Mouse (Mus musculus) midbrain, embryonic 13.5 days (tissue): ENCODE data around the gene Qdpr. TPM values are rescaled to one million over a fixed set of nuclear protein-coding genes. Genes with fewer than 3 reads are reported as not detected.
"Not testable (repeated sequence)": the region's sequence is repeated elsewhere in the genome, so short reads cannot be mapped to it uniquely, and the experiment has no call there.

Experiments used
- ATAC-seq: fragments of 200-750 bp; cut with Nextera tagmentation; 2 replicates; pipeline ENCODE4 v1.8.0; 2017; ENCODE audit warnings: mild to moderate bottlenecking, moderate TSS enrichment, moderate library complexity
- H3K27ac ChIP-seq: fragments of 300-500 bp; sonication (generic); 2 replicates; pipeline ENCODE4 v1.5.1; 2015; ENCODE audit warnings: inconsistent platforms, mild to moderate bottlenecking, moderate library complexity
- H3K27me3 ChIP-seq: fragments of 300-500 bp; sonication (generic); 2 replicates; pipeline ENCODE4 v1.6.1; 2015; ENCODE audit warnings: mild to moderate bottlenecking, inconsistent platforms
- H3K36me3 ChIP-seq: fragments of 300-500 bp; sonication (generic); 2 replicates; pipeline ENCODE4 v1.6.1; 2015; ENCODE audit warnings: mild to moderate bottlenecking, inconsistent platforms
- H3K4me1 ChIP-seq: fragments of 300-500 bp; sonication (generic); replicated peaks from 2 replicates; pipeline ENCODE4 v1.6.1; 2015; ENCODE audit warnings: inconsistent platforms
- H3K4me2 ChIP-seq: fragments of 300-500 bp; sonication (generic); replicated peaks from 2 replicates; pipeline ENCODE4 v1.6.1; 2015; ENCODE audit warnings: moderate library complexity, mild to moderate bottlenecking, inconsistent platforms
- H3K4me3 ChIP-seq: fragments of 300-500 bp; sonication (generic); replicated peaks from 2 replicates; pipeline ENCODE4 v1.5.1; 2015; ENCODE audit warnings: mild to moderate bottlenecking, inconsistent platforms
- H3K9ac ChIP-seq: fragments of 300-500 bp; sonication (generic); replicated peaks from 2 replicates; pipeline ENCODE4 v1.6.1; 2015; ENCODE audit warnings: mild to moderate bottlenecking, inconsistent platforms
- H3K9me3 ChIP-seq: fragments of 300-500 bp; sonication (generic); 2 replicates; pipeline ENCODE4 v1.6.1; 2016; ENCODE audit warnings: mild to moderate bottlenecking, inconsistent platforms
- WGBS: fragments of 180-500 bp; shearing (Covaris S2); methylation state at CpG from one replicate; pipeline ENCODE4 v1.1.7; 2015; 5-methylcytosine and 5-hydroxymethylcytosine counted together
- polyA plus RNA-seq: library from polyadenylated mRNA; unstranded; fragments of >200 nt; fragmentation: Nextera tagmentation; extraction: Ambion mirVana; gene quantifications from 2 replicates; pipeline ENCODE4 v1.2.1, GENCODE M21; 2015

Gene Qdpr
- polyA plus RNA-seq, 1 experiment from 2014 or later = 116 TPM

- H3K4me2 ChIP-seq = peak overlapping the region; percentile 94
- no peak overlapping the region for H3K27ac ChIP-seq
- peaks cover 22% of the 10 kb centered on the region for H3K4me1 ChIP-seq
- 0 out of 2 replicates have a peak, but pooled peaks cover 3% of the 10 kb centered on the region for H3K36me3 ChIP-seq
- H3K9ac ChIP-seq = peak overlapping the region; percentile 79; the same call in 1 of the 2 replicates
- no peak for ATAC-seq
- H3K27me3 ChIP-seq = no peaks in the 10 kb centered on the region
- 31% methylated on average over 5 of the region's 5 CpGs for WGBS
- H3K4me3 ChIP-seq = peak overlapping the region; percentile 74; the same call in 1 of the 2 replicates
- H3K9me3 ChIP-seq = no peaks in the 10 kb centered on the region
Measured at GRCm38 (mm10) chr5:45448676-45449075, 1.4 kb downstream of the Qdpr start.

GRCm38 (mm10) chr5:45444130-45444832, 5.8 kb downstream of the Qdpr start:
- Histone ChIP-seq H3K9ac (no peak overlapping the region), H3K27me3 (no peaks in the 10 kb centered on the region), H3K9me3 (no peaks in the 10 kb centered on the region), H3K4me1 (peaks cover 13% of the 10 kb centered on the region), H3K27ac (no peak overlapping the region), H3K4me3 (no peak overlapping the region), H3K4me2 (no peak overlapping the region), H3K36me3 (peaks cover 7% of the 10 kb centered on the region; the same call in 1 of the 2 replicates)
- WGBS = 90% methylated on average over 8 of the region's 8 CpGs
- no peak for ATAC-seq

DNA sequence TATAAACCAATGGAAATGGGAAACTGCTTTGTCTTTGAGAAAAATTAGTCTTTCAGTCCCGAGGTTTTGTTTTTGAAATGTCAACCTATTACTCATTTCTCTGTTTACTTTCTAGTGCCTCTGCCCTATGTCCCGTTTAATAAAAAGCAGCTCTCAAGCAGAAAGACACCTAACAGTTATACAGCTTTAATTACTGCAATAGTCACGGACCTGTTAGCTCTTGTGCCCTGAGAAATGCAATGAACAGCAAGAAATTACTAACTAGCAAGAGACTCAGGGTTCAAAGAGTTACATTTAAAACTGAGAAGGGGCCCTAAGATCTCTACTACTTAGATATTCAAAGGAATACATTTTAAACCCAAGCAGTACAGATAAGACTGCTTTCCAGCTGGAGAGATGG, 8.3 kb downstream of the Qdpr start:
- Histone ChIP-seq H3K4me1 (0 out of 2 replicates have a peak, but pooled peaks cover 5% of the 10 kb centered on the region), H3K9me3 (no peaks in the 10 kb centered on the region), H3K27me3 (no peaks in the 10 kb centered on the region), H3K9ac (no peak overlapping the region), H3K27ac (no peak overlapping the region), H3K4me3 (no peak overlapping the region), H3K4me2 (no peak overlapping the region), H3K36me3 (peaks cover 20% of the 10 kb centered on the region)
- no peak for ATAC-seq
- WGBS = 87% methylated on average over 3 of the region's 3 CpGs

- Histone ChIP-seq H3K4me1 (0 out of 2 replicates have a peak, but pooled peaks cover 5% of the 10 kb centered on the region), H3K4me3 (no peak overlapping the region), H3K9me3 (no peaks in the 10 kb centered on the region), H3K36me3 (peaks cover 21% of the 10 kb centered on the region), H3K27me3 (no peaks in the 10 kb centered on the region), H3K27ac (no peak overlapping the region), H3K4me2 (no peak overlapping the region), H3K9ac (no peak overlapping the region)
- WGBS = 88% methylated on average over 3 of the region's 3 CpGs
- ATAC-seq = no peak
Measured at GRCm38 (mm10) chr5:45441124-45441523, 8.9 kb downstream of the Qdpr start.

- no peak overlapping the region for H3K27ac ChIP-seq
- no peak for ATAC-seq
- H3K4me3 ChIP-seq = no peak overlapping the region
- no peak overlapping the region for H3K9ac ChIP-seq
- 0 out of 2 replicates have a peak, but pooled peaks cover 5% of the 10 kb centered on the region for H3K4me1 ChIP-seq
- H3K4me2 ChIP-seq = no peak overlapping the region
- no peaks in the 10 kb centered on the region for H3K9me3 ChIP-seq
- 86% methylated on average over 8 of the region's 8 CpGs for WGBS
- H3K27me3 ChIP-seq = no peaks in the 10 kb centered on the region
- H3K36me3 ChIP-seq = peaks cover 31% of the 10 kb centered on the region
Measured at GRCm38 (mm10) chr5:45438301-45438700, 11.7 kb downstream of the Qdpr start.

DNA sequence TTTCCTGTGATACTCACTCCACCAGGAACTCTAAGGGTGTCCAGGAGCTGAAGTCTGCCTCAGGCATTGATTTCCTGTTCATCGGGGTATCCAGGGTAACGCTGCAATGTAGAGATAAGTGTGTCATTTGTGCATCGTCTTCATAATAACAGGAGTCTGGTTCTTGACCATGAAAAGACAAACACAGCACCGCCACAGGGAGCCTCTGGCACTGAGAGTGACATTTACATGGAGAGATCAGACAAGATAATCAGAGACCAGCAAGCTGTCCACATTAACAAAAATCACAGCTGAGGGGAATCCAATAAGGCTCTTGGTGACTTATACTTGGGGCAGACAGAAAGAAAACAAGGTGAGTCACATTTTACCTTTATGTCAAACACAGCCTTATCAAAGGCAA, 12.2 kb downstream of the Qdpr start:
- 0 out of 2 replicates have a peak, but pooled peaks cover 5% of the 10 kb centered on the region for H3K4me1 ChIP-seq
- H3K4me2 ChIP-seq = no peak overlapping the region
- no peak overlapping the region for H3K4me3 ChIP-seq
- no peaks in the 10 kb centered on the region for H3K9me3 ChIP-seq
- H3K9ac ChIP-seq = no peak overlapping the region
- no peaks in the 10 kb centered on the region for H3K27me3 ChIP-seq
- ATAC-seq = peak; percentile 43; the same call in 1 of the 2 replicates
- 75% methylated on average over 4 of the region's 4 CpGs for WGBS
- peaks cover 28% of the 10 kb centered on the region for H3K36me3 ChIP-seq
- H3K27ac ChIP-seq = no peak overlapping the region

DNA sequence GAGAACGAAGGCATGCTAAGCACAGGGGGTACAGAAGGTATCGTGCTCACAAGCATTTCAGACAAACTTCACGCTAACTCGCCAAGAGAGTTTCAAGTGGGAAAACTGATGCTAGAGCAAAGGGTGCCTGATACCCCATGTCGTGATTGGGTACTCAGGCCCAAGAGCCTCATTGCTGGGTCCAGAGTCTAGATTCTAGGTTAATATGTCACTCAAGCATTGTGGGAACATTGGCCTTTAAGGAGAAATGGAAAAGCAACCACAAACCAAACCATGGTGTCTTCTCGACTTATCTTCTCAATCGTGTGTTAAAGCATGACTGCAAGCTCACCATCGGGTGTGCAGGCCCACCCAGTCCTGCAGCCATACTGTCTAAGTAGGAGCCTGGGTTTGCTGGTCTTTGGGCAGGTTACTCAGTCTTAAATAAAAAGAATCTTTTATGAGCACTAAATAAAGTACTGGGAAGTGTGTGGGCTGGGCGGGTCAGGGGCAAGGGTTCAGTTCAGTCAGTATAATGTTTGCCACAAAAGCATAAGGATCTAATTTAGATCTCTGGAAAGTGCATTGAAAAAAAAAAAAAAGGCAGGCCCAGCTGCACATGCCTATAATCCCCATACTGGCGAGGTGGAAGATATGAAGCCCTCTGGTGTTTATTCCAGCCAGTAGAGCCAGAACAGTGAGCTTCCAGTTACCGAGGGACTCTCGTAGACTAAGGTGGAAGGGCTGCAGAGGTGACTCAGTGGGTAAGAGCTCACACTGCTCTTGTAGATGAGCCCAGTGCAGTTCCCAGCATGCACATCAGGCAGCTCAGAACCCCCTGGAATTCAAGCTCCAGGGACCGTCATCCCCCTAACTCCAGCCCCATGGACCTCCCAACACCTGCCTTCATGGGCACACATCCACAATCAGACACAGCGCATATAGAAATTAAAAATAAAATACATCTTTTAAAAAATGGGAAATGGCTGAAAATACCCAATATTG, 13.8 kb downstream of the Qdpr start:
- WGBS = 93% methylated on average over 14 of the region's 14 CpGs
- Histone ChIP-seq H3K4me2 (no peak overlapping the region), H3K9me3 (no peaks in the 10 kb centered on the region), H3K4me1 (0 out of 2 replicates have a peak, but pooled peaks cover 5% of the 10 kb centered on the region), H3K4me3 (no peak overlapping the region), H3K36me3 (peaks cover 32% of the 10 kb centered on the region), H3K9ac (no peak overlapping the region), H3K27ac (no peak overlapping the region), H3K27me3 (no peaks in the 10 kb centered on the region)
- no peak for ATAC-seq

- Histone ChIP-seq H3K27ac (no peak overlapping the region), H3K4me3 (no peak overlapping the region), H3K4me1 (no peaks in the 10 kb centered on the region), H3K9ac (no peak overlapping the region), H3K4me2 (no peak overlapping the region), H3K27me3 (no peaks in the 10 kb centered on the region), H3K36me3 (0 out of 2 replicates have a peak, but pooled peaks cover 5% of the 10 kb centered on the region), H3K9me3 (no peaks in the 10 kb centered on the region)
- WGBS = 95% methylated on average over 7 of the region's 7 CpGs
- ATAC-seq = no peak
Measured at GRCm38 (mm10) chr5:45427891-45428290, 22.1 kb downstream of the Qdpr start.

- no peaks in the 10 kb centered on the region for H3K4me1 ChIP-seq
- 0 out of 2 replicates have a peak, but pooled peaks cover 3% of the 10 kb centered on the region for H3K36me3 ChIP-seq
- H3K27ac ChIP-seq = no peak overlapping the region
- H3K4me2 ChIP-seq = no peak overlapping the region
- WGBS = 88% methylated on average over 1 of the region's 1 CpGs
- no peaks in the 10 kb centered on the region for H3K9me3 ChIP-seq
- no peak overlapping the region for H3K9ac ChIP-seq
- no peaks in the 10 kb centered on the region for H3K27me3 ChIP-seq
- no peak overlapping the region for H3K4me3 ChIP-seq
- no peak for ATAC-seq
Measured at GRCm38 (mm10) chr5:45426416-45427034, 23.5 kb downstream of the Qdpr start.

DNA sequence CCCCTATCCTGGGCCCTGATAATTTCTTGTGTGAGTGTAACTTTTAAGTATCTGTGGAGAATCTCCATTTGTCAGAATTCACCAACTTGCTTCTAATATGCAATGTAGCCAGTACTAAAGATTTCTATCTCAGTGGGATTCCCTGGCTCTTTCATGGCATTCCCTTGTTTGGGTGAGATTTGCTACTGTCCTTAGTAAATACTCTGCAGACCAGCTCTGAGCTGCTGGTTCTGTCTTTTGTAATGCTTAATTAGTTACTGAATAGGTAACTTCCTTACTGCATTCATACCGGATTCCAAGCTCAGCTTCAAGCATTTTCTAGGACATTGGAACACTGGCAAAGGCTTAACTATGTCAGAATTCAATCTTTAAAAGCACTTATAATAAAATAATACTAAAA, 24.3 kb downstream of the Qdpr start:
- 45% methylated on average over 1 of the region's 1 CpGs for WGBS
- H3K9ac ChIP-seq, H3K4me2 ChIP-seq, H3K27me3 ChIP-seq, H3K4me3 ChIP-seq, H3K27ac ChIP-seq, ATAC-seq, H3K36me3 ChIP-seq, H3K9me3 ChIP-seq, H3K4me1 ChIP-seq: not testable (repeated sequence)

DNA sequence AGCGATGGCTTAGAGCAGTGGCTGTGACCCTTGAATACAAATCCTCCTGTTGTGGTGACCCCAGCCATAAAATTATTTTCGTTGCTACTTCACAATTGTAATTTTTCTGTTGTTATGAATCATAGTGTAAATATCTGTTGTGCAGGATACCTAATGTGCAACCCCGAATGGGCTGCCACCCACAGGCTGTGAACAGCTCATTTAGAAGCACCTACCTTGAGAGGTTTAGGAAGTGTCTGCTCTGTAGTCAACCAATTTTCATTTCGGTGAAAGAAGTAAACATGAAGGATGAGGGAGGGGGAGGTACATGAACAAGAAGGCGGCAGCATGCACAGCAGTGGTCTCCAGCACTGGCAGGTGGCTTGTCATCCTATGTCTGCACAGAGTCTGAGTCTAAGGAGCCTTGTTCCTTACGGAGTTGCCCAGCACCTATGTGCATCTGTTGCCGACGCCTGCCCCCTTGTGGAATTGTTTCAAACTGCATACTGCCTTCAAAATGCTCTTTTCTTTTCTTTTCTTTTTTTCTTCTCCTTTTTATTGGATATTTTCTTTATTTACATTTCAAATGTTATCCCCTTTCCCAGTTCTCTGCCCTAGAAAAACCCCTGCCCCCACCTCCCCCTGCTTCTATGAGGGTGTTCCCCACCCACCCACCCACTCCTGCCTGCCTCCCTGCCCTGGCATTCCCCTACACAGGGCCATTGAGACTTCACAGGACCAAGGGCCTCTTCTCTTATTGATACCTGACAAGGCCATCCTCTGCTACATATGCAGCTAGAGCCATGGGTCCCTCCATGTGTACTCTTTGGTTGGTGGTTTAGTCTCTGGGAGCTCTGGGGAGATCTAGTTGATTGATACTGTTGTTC, 25.8 kb downstream of the Qdpr start:
- H3K27ac ChIP-seq = no peak overlapping the region
- no peaks in the 10 kb centered on the region for H3K9me3 ChIP-seq
- no peaks in the 10 kb centered on the region for H3K36me3 ChIP-seq
- H3K4me1 ChIP-seq = no peaks in the 10 kb centered on the region
- ATAC-seq = peak; percentile 95
- H3K9ac ChIP-seq = no peak overlapping the region
- WGBS = 45% methylated on average over 8 of the region's 8 CpGs
- no peak overlapping the region for H3K4me2 ChIP-seq
- H3K4me3 ChIP-seq = no peak overlapping the region
- no peaks in the 10 kb centered on the region for H3K27me3 ChIP-seq
